Mouse (Mus musculus): ENCODE measurements around the gene Mrtfa.
A peak's percentile ranks its signal among the peaks of the same experiment; 100 is the strongest.

Gene Mrtfa

GRCm38 (mm10) chr15:81195447-81195846, 4.9 kb upstream of the Mrtfa start:
- DNase-seq, result no peak

DNA sequence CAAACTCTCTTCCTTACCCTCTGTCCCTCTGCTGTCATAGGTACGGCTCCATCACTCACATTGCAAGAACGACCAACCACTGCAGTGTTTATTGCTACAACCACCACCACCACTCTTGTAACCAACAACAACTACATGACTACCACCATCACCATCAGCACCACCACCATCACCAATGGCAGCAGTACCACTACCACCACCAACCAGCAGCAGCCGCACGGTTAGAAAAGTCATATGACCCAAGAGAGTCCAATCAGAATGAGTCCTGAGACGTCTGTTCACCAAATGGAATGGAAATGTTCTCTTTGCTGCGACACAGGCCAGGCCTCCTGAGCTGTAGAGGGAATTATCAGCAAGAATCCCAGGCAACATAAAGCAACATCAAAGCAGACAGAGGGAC, 4.2 kb upstream of the Mrtfa start:
- DNase-seq, result no peak

- no peak for DNase-seq
Observed at GRCm38 (mm10) chr15:81192858-81193257, 2.3 kb upstream of the Mrtfa start.

DNA sequence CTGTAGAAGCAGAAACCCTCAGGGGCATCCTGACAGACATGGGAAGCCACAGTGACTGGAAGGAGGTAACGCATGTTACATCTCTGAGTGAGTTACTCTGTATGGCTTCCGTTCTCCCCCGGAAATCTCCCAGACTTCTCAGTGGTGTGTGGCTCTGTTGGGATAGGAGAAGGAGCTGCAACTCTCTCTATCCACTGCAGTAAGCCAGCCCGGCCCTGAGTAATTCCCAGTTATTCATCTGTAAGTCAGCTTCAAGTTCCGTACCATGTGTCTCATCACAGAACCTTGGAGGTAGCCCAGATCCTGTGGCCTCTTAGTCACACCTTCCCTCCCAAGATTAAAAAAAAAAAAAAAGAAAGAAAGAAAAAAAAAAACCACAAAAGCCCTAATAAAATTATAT, 1.8 kb upstream of the Mrtfa start:
- DNase-seq, result no peak

DNA sequence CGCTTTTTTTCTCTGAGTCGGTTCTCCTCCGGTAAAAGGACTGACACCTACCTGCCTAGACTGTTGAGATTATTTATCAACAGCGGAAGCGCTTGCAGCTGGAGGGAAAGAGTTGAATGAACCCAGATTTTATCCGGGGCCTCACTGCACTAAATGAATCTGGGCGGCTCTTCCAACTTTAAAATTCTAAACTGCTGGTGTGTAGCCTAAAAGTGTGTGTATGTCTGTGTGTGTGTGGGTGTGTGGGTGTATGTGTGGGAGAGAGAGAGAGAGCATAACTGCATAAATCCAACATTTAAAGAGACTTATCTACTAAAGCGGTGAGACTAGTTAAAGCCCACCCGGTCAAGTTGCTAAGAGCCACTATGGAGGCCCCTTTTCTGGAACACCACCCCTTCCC, 746 bp upstream of the Mrtfa start:
- no peak for DNase-seq

DNA sequence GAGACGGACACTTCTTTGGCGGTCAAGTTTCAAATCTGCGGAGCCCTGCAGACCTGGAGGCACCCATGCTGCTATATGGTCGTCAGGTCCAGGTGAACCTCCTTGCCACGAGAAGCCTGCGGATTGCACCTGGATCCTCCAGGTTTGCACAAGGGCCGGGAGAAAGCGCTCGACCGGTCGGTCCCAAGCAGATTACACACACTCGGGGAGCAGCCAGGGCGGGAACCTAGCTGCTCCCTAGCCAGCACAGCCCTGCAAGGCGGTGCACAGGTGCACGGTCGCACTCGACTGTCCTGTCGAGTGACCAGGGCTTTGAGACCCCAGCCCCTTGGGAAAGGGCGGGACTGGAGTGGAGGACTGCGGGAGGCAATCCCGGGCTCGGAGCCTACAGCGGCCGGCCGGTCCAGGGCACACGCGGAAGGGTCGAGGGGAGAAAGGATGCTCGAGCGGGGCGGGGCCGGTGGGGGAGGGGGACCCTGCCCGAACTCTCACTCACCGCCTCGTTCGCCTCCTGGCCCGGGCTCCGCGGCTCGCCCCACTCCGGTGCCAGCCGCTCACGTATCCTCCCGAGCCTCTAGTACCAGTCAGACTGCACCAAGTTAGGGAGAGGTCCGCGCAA, 437 bp downstream of the Mrtfa start:
- no peak for DNase-seq

DNA sequence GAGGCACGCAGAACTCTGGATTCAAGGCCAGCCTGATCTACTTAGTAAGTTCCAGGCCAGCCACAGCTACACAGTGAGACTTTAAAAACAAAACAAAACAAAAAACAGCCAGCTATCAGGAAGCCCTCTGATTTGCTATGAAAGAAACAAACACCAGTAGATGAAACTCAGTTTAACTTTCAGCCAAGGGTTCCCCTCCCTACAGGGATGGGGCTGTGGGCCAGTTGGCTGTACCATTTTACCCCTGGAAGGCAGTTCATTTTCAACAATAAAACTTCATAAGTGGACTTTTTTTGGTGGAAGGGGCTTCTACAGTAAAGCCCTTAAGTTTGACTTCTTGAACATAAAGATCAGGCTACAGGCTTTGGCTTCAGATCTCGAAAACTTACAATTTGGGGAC, 1.5 kb downstream of the Mrtfa start:
- no peak for DNase-seq

- no peak for DNase-seq
Observed at GRCm38 (mm10) chr15:81184913-81185312, 5.6 kb downstream of the Mrtfa start.

DNA sequence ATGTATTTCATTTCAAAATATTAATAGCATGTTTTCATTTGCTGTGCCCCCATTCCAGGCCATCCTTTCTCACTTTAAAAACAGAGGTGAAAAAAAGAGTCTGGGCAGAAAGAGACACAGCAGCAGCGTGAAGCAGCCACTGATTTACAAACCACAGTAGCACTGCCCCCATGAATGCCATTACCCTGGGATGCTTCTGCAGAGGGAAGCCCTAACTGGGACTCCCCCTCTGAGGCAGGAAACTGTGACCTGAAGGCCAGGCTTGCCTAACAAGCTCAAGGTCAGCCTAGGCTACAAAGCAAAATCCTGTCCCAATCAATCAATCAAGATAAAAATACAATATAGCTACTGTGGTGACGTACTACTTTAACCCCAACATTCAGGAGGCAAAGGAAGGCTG, 9.3 kb downstream of the Mrtfa start:
- DNase-seq, result peak; percentile 7

DNA sequence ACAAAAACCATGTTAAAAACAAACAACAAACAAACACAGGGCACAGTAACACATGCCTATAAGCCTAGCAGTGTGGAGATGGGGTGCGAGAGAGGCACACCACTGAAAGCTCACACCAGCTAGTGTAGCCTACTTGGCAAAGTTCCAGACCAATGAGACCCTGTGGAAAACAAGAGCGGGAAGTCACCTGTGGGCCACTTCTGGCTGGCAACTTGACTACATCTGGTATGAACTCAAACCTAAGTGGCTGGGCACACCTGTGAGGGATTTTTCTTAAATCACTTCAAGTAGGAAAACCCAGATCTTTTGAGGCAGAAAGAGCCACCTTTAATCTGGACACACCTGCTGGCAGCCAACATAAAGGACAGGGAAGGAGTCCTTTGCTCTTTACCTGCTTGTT, 11.0 kb downstream of the Mrtfa start:
- no peak for DNase-seq

DNA sequence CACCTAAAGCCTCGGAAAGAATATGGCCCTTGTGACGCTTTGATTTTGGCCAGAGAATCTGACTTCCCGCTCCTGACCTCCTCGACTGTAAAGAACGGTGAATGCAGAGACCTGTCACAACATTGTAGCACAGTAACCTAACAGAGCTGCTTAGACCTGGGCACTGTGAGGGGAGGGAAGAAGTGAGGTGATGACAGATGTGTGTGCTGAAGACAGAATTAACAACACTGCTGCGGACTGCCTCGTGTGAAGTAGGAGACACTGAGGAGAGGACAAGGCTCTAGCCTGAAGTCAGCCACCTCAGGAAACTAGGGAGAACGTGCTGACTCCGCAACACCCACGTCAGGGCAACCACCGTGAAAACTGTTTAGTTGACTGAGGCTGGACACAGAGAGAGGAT, 11.9 kb downstream of the Mrtfa start:
- no peak for DNase-seq

- no peak for DNase-seq
Observed at GRCm38 (mm10) chr15:81177860-81178259, 12.7 kb downstream of the Mrtfa start.

DNA sequence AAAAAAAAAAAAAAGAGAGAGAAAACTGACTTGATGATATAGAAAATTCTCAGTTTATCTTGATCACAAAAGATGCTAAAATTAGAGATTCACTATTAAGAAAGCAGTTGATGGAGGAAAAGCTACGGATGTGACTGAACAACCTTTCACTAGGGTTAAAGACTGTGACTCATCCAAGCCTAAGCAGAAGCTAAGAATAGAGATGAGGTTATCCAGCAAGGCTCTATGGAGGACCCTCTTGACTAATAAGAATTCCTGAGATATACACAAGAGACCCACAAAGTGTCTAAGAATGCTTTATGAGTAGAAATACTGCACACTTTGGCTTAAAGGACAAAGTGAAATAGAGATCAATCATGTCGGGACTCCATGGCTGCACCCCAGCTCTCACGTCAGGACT, 14.9 kb downstream of the Mrtfa start:
- no peak for DNase-seq

GRCm38 (mm10) chr15:81172259-81172658, 18.3 kb downstream of the Mrtfa start:
- DNase-seq, result no peak

DNA sequence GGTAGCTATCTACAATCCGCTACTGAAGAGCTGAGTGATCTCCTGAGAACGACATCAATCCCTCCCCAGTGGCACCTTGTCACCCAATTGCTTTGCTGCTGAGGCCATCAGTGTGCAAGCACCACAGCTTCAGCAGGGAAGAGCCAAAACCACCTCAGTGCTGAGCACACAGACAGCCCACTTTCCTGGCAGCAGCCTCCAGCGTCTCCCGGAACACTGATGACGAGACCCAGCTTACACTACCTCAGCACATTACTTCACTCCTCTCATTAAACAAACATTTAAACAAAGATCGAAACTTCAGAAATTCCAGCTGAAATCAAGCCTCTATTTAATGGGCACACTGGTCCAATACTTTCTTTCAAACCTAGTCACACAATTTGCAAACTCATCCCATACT, 21.8 kb downstream of the Mrtfa start:
- no peak for DNase-seq

DNA sequence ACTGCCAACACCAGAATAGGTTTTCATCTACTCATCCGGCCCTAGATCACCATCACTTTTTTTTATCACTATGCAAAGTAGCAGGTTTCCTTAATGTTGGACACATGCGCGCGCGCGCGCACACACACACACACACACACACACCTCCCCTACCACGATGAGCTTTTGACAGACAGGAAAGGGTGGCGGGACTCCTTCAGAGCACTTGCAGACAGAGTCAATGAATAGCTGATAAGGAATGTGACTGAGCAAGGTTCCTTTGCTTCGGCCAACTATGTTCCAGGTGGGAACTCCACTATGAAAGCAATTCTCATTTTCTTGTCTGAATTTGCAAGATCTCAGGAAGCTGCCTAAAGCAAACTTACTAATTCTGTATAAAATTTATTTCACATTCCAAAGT, 22.7 kb downstream of the Mrtfa start:
- DNase-seq, result no peak

DNA sequence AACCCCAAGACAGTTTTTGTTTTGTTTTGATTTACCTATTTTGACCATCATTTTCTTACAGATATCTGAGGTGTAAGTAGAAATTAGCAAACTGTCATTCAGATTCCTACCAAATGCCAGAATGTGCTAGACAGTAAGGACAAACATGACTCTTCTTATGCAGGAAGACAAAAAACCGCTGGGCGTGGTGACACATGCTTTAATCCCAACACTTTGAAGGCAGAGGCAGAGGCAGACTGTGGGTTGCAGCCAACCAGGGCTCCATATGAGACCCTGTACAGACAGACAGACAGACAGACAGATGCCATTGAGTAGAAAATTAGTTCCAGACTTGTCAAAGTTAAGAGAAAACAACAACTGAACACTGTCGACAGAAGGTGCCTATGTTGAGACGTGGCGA, 24.3 kb downstream of the Mrtfa start:
- no peak for DNase-seq

DNA sequence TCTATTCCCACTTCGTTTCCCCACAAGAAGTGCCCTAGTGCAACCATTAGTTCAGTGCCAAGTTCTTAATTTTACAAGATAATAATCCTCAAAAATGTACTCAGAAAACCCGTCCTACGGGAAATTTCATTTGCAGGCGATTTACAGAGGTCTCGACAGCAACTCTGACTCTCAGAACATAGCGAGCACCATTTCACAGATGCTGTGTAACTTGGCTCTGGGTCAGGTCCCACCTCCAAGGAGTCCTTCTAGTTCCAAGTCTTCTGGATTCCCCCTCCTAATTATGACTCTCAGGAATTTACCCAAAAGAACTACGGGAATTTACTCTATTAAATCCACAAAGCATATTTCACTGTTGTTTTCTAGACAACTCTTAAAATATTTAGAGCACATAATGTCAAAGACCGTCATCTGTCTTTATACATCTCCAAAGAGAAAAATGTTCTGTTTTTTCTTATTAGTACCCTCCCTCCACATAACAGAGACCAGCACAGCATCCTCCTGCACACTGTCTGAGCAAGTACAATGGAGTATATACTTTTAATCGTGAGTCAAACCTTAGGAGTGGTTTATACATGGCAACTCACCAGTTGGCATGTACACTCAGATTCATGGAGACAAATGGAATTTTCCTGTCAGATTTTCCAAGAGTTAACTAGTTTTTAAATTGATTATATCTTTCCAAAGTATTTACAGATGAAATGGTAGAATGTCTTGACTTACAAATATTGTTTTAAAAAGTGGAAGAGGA, 25.8 kb downstream of the Mrtfa start:
- no peak for DNase-seq

DNA sequence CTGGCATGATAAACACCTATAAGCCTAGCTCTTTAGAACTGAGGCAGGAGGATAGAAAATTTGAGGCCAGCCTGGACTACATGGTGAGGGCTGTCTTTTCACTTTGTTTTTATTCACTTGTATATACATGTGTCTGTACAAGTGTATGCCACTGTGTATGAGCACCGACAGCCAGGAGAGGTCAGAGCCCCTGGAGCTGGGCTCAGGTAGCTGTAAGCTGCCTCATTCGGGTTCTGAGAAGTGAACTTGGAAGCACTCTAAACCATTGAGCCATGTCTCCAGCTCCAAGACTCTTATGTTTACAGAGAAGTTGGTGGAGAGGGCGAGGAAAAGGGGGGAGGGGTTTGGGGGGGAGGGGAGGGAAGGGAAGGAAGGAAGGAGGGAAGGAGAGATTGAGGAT, 29.0 kb downstream of the Mrtfa start:
- DNase-seq, result no peak

DNA sequence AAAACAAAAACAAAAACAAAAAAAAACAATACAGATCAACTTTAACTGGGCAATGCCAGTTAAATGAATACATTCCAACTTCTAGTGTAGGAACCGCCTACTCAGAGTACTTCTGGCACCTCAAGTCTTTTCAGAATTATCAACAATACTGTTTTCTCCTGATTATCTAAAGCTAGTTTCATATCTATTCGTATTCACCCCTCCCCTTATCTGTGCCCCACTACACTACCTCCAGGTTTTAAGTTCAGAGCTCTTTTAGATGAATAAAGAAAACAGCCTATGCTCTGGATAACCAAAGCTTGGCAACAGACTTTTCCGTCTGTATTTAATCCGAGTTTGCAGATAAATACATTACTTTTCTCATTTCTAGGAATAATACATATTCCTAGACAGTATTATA, 29.9 kb downstream of the Mrtfa start:
- no peak for DNase-seq

DNA sequence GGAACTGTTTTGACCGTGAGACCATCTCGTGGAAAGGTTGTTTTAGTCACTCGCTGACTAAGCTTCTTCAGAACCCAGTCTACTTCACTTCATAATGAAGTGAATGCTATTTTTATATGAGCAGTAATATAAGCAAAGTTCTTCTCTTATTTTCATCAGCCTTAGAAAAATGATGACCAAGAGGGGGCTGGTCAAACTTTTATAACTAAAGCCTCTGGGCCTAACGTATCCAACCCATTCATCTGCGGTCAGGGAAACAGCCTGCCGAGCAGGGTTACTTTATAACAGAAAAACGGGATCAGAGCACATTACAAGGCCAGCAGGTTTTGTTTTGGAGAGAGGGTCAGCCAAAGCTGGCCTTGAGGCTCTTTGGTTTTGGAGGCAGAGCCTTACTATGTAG, 31.3 kb downstream of the Mrtfa start:
- DNase-seq, result no peak

GRCm38 (mm10) chr15:81158517-81159120, 31.9 kb downstream of the Mrtfa start:
- DNase-seq, result no peak

DNA sequence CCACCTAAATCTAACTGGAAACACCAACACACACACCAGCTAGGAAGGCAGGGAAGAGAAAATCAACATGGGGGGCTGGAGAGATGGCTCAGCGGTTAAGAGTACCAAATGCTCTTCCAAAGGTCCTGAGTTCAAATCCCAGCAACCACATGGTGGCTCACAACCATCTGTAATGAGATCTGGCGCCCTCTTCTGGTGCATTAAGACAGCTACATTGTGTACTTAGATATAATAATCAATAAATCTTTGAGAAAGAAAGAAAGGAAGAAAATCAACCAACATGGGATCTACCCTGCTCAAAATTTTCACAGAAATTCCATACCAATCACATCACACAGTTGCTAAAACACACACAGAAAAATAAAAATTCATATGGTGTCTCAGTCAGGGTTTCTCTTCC, 34.1 kb downstream of the Mrtfa start:
- DNase-seq, result no peak

DNA sequence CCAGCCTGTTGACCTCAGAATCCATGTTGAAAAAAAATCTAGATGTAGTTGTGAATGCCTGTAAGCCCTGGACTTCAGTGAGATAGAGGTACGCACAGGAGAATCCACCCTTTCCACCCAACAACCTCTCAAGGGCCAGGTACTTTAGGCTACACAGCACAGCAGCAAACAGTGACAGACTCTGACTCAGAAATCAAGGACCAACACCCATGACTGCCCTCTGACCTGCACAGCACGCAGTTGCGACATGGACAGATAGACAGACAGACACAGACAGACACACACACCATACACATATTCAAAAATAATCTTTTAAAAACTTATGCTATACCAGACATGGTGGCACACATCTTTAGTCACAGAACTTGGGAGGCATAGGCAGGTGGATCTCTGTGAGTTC, 34.7 kb downstream of the Mrtfa start:
- DNase-seq, result no peak

Data from embryo, embryonic 11 days (tissue).